Mouse (Mus musculus) ovary, postnatal 14 days (tissue): ENCODE results near the gene Dcaf10.
"Not testable (repeated sequence)": the region's sequence is repeated elsewhere in the genome, so short reads cannot be mapped to it uniquely, and the experiment has no call there.

ENCODE experiments used
- DNase-seq: peaks from one replicate; pipeline ENCODE4 v3.0.0; 2022; ENCODE audit warnings: low spot score

Dcaf10 gene

GRCm38 (mm10) chr4:45393658-45394057 is 51.8 kb downstream of the Dcaf10 start:
- DNase-seq: no peak

DNA sequence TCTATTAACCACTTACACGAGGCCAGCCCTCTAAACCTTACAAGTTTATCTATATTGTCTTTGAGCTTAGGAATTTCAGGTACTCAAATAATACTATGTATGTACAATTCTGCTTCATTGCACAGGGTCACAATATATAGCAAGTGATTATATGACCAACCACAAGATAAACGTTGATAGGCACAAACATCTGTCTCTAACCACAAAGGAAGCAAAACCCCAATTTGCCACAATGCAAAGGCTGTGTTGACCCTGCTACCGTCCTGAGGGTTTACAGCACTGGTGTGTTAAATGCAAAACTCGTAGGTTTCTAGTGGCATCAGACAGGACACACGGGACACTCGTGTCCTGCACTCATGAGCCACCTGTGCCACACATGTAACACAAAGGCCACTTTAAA is 54.3 kb downstream of the Dcaf10 start:
- not testable (repeated sequence) for DNase-seq

GRCm38 (mm10) chr4:45398315-45398714 is 56.4 kb downstream of the Dcaf10 start:
- not testable (repeated sequence) for DNase-seq

- DNase-seq: no peak
Measured at GRCm38 (mm10) chr4:45399421-45400210, 57.7 kb downstream of the Dcaf10 start.

DNA sequence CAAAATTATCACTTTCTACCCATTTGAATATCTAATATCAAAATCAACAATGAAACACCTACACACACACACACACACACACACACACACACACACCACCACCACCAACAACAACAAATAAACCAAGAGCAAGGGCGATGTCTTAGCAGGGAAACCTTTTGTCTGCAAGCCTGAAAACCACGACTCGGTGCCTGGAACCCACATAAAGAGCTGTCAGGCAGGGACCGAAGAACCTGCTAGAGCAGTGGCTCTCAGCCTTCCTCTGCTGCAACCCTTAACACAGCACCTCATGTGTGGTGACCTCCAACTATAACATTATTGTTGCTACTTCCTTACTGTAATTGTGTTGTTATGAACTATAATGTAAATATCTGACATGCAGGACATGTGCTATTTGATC is 60.4 kb downstream of the Dcaf10 start:
- DNase-seq: no peak

DNA sequence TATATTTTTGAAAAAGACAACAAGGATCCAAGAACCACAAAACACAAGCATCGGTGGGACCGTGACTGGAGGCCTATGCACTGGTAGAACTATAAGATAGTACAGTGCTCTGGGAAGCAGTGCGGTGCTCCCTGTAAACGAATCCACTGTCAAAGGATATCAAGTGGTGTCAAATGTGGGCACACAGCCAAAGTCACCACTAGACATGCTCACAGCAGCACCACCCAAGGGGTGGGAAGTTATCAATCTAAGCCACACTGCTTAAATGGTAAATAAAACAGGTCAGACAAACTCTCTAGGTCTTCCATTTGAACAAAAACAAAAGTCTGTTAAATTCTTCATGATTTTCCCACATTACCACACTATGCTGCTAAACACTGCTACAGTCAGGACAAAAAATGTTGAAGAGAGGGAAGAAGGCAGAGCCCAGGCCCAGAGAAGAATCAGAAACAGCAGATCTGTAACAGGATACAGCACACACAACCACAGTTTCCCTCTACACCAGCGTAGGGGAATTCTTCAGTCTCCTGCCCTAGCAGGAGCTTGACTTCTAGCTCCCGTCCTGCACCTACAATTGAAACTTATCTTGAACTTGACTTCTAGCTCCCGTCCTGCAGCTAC is 61.1 kb downstream of the Dcaf10 start:
- no peak for DNase-seq

- DNase-seq: no peak
Measured at GRCm38 (mm10) chr4:45403499-45403878, 61.6 kb downstream of the Dcaf10 start.

GRCm38 (mm10) chr4:45404086-45404485 is 62.2 kb downstream of the Dcaf10 start:
- DNase-seq: no peak

- DNase-seq: no peak
Measured at GRCm38 (mm10) chr4:45405315-45405714, 63.4 kb downstream of the Dcaf10 start.

GRCm38 (mm10) chr4:45406397-45406796 is 64.5 kb downstream of the Dcaf10 start:
- no peak for DNase-seq

GRCm38 (mm10) chr4:45407001-45407702 is 65.3 kb downstream of the Dcaf10 start:
- DNase-seq: no peak

- DNase-seq: no peak
Measured at GRCm38 (mm10) chr4:45407703-45408334, 65.9 kb downstream of the Dcaf10 start.

GRCm38 (mm10) chr4:45408427-45409132 is 66.7 kb downstream of the Dcaf10 start, which contains the start of gene Slc25a51:
TSS of gene Slc25a51 (minus strand) at chr4:45408766.
- peak; percentile 68 for DNase-seq

DNA sequence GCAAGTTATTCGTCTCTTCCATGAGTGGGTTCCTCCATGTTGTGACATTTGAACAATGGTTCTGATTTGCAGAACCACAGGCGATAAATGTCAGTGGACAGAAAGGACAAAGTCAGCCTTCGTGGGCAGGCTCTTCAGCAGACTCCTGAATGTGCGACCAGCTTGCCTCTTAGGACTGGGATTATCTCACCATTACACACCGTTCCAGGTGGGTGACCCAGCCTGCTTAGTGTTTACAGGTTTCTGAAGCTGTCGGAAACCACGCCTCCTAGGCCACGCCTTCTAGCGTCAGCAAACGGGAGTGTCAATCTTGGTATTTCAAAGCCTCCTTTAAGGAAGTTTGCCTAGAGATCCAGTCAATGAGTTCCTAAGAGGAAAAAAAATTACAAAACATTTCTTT is 67.4 kb downstream of the Dcaf10 start:
- peak; percentile 45 for DNase-seq

DNA sequence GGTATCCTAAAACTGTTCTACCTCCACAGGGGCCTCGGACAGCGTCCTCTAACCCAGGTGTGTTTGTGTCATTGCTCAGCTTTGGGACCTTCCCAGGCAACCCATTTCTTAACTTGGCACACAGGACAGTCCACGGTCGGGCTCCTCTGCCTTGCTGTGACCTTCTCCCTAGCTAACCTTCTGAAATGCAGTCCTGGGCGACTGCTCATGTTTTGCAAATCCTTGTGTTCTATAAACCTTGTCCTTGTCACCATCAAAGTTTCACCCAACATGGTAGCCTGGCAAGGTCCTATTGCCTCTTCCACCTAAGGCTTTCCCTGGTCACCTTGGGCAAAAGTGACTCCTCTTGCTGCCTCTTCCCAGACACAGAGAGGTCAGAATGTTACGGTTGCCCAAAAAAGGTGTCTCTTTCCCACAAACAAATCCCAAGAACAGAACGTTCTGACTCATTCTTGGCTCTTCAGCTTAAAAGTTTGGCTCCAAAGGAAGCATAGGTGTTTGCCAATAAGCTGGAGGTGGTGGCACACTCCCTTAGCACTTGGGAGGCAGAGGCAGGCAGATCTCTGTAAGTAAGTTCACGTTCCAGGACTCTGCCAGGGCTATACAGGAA is 69.4 kb downstream of the Dcaf10 start:
- DNase-seq: no peak

- no peak for DNase-seq
Measured at GRCm38 (mm10) chr4:45412433-45413192, 70.7 kb downstream of the Dcaf10 start.

DNA sequence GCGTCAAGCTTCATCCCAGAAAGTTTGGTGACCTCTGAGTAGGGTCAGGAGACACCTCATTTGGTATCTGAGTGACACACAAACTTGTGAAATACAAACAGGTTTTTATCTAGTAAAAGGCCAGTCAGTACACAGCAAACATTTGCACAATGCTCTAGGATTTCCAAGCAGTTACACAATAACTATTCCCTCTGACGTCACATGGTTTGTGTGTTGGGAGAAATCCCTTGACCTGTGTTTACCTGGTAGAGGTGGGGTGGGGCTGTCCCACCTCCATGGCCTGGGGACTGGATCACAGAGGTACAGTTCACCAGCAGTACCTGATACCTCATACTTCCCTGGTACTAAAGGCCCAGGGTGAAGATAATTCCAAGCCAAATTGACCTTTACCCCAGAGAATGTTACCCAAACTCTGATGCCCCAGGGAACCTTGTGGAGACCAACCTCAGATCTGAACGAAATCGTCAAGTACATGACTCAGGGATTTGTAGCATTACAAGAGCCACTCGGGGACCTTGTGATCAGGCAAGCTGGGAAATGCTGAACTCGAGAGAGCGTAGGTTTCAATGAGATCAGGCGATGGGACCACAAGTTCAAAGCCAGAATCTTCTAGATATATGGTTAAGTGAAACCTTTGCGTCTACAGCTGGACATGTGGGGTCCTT is 71.9 kb downstream of the Dcaf10 start:
- no peak for DNase-seq

DNA sequence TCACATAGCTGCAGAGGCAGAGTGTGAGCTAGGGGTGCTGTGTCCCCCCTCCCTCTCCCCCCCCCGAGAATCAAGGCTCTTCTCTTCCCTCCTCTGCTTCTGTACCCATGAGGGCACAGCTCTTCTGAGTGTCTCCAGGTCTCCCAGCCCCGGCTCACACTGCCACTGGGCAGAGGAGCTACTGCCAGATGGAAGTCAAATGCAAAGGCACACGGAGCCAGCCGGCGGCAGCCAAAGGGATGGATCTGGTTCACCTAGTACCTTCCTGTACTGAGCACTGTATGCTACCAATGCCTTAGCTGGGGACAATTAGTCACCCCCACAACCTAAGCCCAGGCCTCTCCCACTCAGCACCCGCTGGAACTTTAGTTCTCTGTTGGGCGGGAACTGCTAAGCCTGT is 74.4 kb downstream of the Dcaf10 start:
- DNase-seq: no peak

DNA sequence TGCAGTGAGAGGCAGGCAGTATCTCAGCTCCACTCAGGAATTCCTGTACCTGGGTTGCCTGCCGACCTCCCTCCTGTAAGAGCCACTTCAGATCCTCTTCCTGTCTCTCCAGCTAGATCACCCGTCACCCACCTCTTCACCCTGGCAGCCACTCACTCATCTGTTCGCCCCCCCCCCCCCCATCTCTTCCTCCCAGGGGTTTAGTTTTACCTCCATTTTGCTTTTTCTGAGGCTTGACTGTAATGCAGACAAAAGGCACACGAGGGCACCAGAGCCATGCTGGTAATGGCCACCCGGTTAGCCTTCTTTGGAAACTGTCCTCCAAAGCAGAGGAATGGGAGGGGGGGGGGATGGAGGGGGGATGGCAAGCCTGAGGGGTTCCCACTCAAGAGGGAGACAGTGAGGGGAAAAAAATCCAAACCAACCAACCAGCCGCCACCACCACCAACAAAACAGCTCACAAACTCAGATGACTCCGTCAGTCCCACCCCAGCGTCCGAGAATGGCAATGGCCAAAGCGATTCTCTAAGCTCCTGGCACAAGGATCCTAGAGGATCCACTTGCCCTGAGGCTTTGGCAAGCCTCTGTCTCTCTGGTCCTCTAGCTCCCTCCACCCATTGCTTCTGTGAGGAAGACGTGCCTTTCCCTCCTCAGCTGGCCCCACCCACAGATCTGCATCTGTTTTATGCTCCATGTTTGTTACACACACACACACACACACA is 76.5 kb downstream of the Dcaf10 start:
- peak; percentile 47 for DNase-seq
